Mouse (Mus musculus) CH12.LX (cell line): Measurements from ENCODE around the gene Kcnmb3.

Experiments
- BHLHE40 ChIP-seq: IDR thresholded peaks from 2 replicates; pipeline ENCODE4 v1.6.1; 2011; ENCODE audit warnings: mild to moderate bottlenecking, low read depth, low read length, improper control_type of control experiment
- CHD2 ChIP-seq: IDR thresholded peaks from 2 replicates; pipeline ENCODE4 v1.6.1; 2011; ENCODE audit warnings: low read length, improper control_type of control experiment
- CTCF ChIP-seq, 2 experiments: IDR thresholded peaks in 1 of 2; conservative IDR thresholded peaks in 1 of 2; 2 replicates each; pipeline ENCODE4 v1.5.1; 2011 to 2012; ENCODE audit warnings: low read depth in 2 of 2, low read length in 2 of 2, improper control_type of control experiment in 1 of 2, inconsistent platforms in 1 of 2, mild to moderate bottlenecking in 1 of 2, moderate library complexity in 1 of 2
- E2F4 ChIP-seq: IDR thresholded peaks from 2 replicates; pipeline ENCODE4 v1.6.1; 2011; ENCODE audit warnings: low read depth, low read length, improper control_type of control experiment; ENCODE audit not compliant: insufficient replicate concordance
- IRF4 ChIP-seq: IDR thresholded peaks from 2 replicates; pipeline ENCODE4 v1.6.1; 2014; ENCODE audit warnings: low read depth, mild to moderate bottlenecking, inconsistent platforms, low read length, improper control_type of control experiment
- JUND ChIP-seq: conservative IDR thresholded peaks from 2 replicates; pipeline ENCODE4 v1.6.1; 2011; ENCODE audit warnings: low read depth, low read length, improper control_type of control experiment
- MYC ChIP-seq: IDR thresholded peaks from 2 replicates; pipeline ENCODE4 v1.6.1; 2011; ENCODE audit warnings: low read depth, mild to moderate bottlenecking, improper control_type of control experiment, low read length
- NELFE ChIP-seq: IDR thresholded peaks from 2 replicates; pipeline ENCODE4 v1.6.1; 2011; ENCODE audit warnings: low read depth, low read length, improper control_type of control experiment
- NRF1 ChIP-seq: IDR thresholded peaks from 2 replicates; pipeline ENCODE4 v1.6.1; 2014; ENCODE audit warnings: low read depth, mild to moderate bottlenecking, inconsistent platforms, low read length, improper control_type of control experiment, moderate library complexity
- USF2 ChIP-seq: conservative IDR thresholded peaks from 2 replicates; pipeline ENCODE4 v1.6.1; 2011; ENCODE audit warnings: low read depth, low read length, improper control_type of control experiment
- ZKSCAN1 ChIP-seq: IDR thresholded peaks from 2 replicates; pipeline ENCODE4 v1.6.1; 2012; ENCODE audit warnings: low read depth, inconsistent platforms, low read length, improper control_type of control experiment, borderline replicate concordance

- TF ChIP-seq MYC = no peak
- no peak for TF ChIP-seq USF2
- TF ChIP-seq CHD2 = no peak
- no peak for TF ChIP-seq CTCF (conservative IDR thresholded peaks at IDR 0.05 in 1 of 2, IDR thresholded peaks at IDR 0.05 in 1 of 2; ENCODE audit: low read depth in 2 of 2, low read length in 2 of 2)
- no peak for TF ChIP-seq JUND
- TF ChIP-seq BHLHE40 = no peak
- TF ChIP-seq NELFE = no peak
- no peak for TF ChIP-seq E2F4
- no peak for TF ChIP-seq ZKSCAN1
- TF ChIP-seq IRF4 = no peak
- TF ChIP-seq NRF1 = no peak
Measured at GRCm38 (mm10) chr3:32438716-32439115, 53.3 kb downstream of the Kcnmb3 start.
